Mouse (Mus musculus): ENCODE results near the gene Pemt. TPM values are rescaled to one million over a fixed set of nuclear protein-coding genes. Genes with fewer than 3 reads are reported as not detected.

Pemt gene
- 32.7 and 35.2 TPM in 2 replicates for polyA plus RNA-seq (2012; rRNA removed)

GRCm38 (mm10) chr11:60046058-60046735, at the start of gene Pemt:
Gene Pemt, minus strand, starts transcription at chr11:60046489.

GRCm38 (mm10) chr11:59964818-59965217, 81.5 kb downstream of the Pemt start, which contains the start of gene Rasd1:
Gene Rasd1, minus strand, starts transcription at chr11:59964944.

GRCm38 (mm10) chr11:59947752-59948400, 98.4 kb downstream of the Pemt start, which contains the start of gene Med9:
Gene Med9, plus strand, starts transcription at chr11:59948206.

Other genes with a start within 250 kb of the Pemt start
- 53.6 and 58.5 TPM in 2 replicates for gene Flcn, start 236.5 kb downstream of the Pemt start, polyA plus RNA-seq (2012; rRNA removed)
- 44.2 and 51.0 TPM in 2 replicates for gene Nt5m, start 207.0 kb downstream of the Pemt start, polyA plus RNA-seq (2012; rRNA removed)
- gene Cops3, start 206.7 kb downstream of the Pemt start, polyA plus RNA-seq (2012; rRNA removed), result 12.2 and 12.7 TPM in 2 replicates
- gene Med9, start 98.3 kb downstream of the Pemt start, polyA plus RNA-seq (2012; rRNA removed), result 42.0 and 47.0 TPM in 2 replicates
- 63.5 and 67.1 TPM in 2 replicates for gene Rasd1, start 81.5 kb downstream of the Pemt start, polyA plus RNA-seq (2012; rRNA removed)
- gene Rai1, start 58.5 kb upstream of the Pemt start, polyA plus RNA-seq (2012; rRNA removed), result 76.7 and 77.4 TPM in 2 replicates
- gene Srebf1, start 176.1 kb upstream of the Pemt start, polyA plus RNA-seq (2012; rRNA removed), result 246 and 263 TPM in 2 replicates

All from ovary, adult 2 months (tissue).